Mouse (Mus musculus) frontal cortex, postnatal 10 days (tissue): ENCODE results near the gene Meis2.
A peak's percentile ranks its signal among the peaks of the same experiment; 100 is the strongest.

Experiments used
- DNase-seq, 2 experiments: peaks; one replicate each; pipeline ENCODE4 v3.0.0; 2022; ENCODE audit warnings: low spot score in 2 of 2, mixed read lengths in 1 of 2

Meis2 gene

DNA sequence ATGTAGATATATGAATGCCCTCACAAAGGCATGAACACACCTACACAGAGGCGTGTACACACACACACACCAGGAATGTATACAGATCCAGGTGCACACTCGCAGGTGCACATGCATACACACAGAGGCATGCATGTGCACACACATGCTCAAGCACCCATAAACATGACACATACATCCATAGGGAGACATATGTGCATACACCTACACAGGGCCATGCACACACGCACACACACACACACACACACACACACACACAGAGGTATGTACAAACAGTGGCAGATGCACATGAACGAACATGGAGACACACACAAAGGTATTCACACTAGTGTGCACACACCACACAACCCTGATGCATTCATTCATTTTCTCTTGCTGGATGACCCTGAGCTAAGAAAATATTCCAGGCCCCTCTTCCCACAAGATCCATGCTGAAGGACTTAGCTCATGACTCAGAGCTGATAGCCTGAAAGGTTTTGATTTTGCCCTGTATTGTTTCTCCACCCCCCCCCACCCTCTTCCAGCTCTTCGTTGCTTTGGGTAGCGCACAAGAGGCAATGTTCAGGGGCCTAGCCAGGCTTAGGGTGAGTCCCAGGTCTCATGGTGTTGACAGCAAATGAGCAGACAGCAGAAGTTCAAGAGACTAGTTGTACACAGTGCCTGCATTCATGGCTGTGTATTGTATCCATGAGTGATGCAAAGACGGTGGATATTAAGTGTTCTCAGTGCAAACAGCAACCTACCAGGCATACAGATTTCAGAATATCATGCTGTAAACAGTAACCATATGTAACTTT lies 116.8 kb downstream of the Meis2 start:
- DNase-seq = no peak

DNA sequence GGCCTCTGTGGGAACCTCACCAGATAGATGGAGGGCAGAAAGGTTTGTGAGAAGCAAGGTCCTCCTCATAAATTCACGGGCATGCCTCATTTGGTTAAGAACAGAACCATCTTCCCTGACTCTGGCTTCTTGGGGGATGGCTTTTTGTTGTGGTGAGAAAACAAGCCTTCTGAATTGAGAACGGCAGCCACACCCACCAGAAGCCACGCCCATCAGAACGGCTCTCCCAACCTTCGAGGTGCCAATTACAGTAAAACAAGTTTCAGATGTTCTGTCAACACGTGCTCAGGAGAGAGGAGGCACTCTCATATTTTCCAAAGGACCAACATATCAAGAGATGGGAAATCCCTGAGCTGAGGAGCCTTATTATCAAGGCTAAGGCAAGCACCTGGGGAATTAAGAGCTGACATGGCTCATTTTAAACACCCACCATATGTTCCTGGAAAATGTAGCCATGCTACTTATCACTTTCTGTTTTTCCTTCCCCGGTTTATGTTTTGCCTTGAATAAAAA lies 117.9 kb downstream of the Meis2 start:
- no peak for DNase-seq

DNA sequence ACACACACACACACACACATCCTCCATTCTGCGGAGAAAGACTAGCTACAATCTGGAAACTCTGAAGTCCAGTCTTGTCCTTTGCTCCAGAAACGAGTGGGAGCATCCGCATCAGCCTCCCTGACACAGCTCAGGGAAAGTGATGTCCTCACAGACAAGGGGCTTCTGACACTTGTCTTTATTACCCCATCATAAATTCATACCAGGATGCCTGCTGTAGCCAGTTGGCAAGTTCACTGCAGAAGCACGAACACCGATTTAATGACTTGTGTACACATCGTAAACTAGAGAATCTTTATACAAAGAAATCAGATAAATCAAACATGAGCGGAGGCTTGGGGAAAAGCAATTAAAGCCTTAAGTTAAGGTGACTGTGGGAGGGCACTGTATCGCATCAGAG lies 122.6 kb downstream of the Meis2 start:
- DNase-seq = no peak

DNA sequence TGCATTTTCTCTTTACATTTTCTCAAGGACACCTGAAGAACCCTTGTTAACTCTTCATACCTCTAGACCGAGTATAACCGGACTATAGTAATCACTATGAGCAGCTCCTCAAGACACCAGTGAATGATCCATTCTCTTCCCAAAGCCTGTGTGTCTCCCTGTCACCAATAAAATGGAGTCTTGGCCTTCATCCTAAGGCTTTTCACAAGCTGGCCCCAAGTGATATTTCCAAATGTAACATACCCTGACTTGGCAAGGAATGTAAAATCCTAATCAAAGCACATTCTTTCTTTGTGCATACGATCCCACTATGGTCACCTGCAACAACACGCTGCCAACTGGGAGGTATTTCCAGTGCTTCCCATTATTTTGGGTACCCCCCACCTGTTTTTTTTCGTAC lies 125.8 kb downstream of the Meis2 start:
- no peak for DNase-seq

DNA sequence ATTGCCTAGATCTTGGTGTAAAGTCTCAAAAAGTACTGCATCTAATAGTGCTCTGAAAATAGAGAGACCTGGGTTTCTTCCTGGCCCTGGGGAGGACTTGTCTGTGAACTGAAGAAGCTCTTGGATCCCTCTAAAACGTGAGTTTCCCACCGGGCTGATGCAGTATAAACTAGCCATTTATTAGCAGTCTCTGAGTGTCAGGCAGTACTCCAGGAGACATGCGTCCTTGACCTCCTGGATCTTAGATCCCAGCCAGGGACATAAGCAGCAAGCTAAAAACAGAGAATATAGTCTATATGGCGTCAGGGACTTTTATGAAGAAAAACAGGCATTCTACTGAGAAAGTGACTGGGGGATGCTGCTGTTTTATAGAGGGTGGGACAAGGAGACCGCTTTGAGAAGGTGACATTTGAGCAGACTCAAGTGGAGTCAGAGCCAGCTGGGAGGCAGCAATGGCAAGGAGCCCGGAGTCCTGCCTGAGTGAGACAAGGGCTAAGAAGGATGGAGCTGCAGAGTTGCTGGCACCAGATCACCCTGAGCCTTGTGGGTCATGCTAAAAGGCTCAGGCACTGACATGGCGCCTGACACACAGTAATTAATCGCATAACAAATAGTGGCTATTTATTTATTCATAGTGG lies 126.6 kb downstream of the Meis2 start:
- DNase-seq = peak; percentile 34 to 58

DNA sequence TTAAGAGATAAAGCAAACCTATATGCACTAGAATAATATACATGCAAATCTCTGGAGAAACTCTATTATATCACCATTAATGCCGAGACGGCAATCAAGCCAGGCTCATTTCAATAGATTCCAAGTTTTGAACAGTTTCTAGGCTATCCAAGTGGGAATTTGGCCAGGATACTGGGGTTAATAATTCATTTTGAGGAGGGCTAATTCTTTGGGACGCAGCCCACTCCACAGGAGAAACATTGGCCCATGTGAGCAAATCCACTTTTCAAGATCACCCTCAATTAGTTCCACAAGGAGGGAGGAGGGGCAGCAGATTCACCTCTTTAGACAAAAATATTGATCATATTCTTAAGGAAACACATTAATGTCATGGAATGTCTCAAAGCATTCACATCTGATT lies 127.3 kb downstream of the Meis2 start:
- DNase-seq = no peak

DNA sequence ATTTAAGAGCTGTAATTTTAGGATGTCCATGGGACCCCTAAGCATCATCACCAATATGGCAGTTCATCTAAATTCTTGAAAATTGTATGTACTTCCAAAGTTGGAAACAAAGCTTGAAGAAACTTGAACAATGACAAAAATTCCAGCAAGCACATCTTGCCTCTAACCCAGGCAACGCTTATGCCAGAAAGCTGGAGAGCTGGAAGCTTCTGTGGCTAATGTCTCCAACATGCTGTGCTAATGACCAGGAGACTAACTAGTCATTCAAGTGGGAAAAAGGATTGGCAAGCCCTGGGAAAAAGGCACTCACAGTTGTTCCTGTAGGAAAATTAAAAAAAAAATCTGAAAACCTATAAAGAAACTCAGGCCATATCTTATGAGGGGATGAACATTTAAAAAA lies 127.7 kb downstream of the Meis2 start:
- no peak for DNase-seq

DNA sequence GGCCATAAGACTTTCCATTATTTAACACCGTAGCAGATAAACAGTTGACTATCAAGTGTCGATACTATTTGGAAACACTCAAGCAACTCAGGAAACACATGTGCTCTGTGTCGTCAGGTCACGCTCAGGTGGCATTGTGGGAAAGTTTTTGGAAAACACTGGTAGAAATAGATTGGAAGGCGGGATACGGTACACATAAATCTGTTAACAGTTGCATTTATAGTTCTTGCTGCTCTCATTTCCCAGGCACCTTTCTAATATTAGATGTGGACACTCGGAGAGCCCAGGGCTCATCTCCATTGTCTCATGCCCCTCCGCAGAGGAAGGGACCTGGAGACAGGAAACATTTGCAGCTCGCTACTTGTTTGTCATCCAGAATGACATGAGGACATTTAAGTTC lies 128.9 kb downstream of the Meis2 start:
- DNase-seq = no peak

DNA sequence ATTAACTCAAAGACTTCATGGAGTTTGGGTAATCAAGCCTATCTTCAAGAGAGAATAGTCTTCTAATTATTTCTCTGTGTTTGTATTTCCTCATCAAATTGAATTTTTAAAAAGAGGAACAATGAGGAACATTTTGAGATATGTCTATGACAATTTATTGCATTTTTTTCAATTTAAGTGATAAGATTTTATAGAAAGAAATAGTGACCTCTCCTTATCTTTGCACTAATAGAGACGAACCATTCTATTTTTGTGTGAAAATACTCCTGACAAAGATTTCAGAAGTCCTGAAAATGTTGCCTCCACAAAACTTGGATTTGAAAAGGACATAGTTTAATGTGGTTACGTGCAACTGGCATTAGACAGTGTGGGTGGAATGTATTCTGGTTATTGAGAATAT lies 131.3 kb downstream of the Meis2 start:
- no peak for DNase-seq

DNA sequence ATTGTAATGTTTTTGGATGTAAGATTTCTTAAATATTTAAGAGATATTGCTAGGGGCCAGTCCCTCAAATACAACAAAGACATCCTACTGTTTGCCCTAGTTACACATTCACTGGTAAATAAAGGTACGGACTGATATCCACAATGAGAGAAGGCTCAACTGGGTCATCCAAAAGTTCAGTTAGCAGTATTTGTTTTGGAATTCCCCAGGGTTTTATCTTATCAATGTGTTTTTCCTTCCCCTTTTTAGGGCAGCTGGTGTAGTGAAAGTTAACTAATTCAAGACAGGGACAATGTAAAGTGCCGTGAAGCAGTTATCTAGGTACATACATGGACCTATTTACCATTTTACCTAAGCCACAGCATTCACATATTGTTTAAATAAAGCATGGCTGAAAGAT lies 132.4 kb downstream of the Meis2 start:
- DNase-seq = no peak

DNA sequence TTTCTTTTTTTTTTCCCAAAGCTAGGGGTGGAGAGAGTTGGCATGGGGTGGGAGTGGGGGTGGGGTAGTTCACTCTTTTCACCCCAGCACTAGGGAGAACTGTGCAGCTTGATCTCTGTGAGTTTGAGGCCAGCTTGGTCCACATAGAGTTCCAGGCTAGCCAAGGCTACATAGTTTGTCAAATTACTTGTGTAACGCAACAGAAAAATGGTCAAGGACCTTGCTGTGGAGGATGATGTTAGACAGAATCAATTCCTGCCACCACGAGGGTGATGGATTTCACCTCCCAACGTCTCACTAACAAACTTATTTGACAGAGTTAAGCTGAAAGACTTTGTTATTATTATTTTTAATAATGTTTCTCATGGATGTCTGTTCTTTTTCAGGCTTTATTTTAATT lies 139.9 kb downstream of the Meis2 start:
- no peak for DNase-seq

DNA sequence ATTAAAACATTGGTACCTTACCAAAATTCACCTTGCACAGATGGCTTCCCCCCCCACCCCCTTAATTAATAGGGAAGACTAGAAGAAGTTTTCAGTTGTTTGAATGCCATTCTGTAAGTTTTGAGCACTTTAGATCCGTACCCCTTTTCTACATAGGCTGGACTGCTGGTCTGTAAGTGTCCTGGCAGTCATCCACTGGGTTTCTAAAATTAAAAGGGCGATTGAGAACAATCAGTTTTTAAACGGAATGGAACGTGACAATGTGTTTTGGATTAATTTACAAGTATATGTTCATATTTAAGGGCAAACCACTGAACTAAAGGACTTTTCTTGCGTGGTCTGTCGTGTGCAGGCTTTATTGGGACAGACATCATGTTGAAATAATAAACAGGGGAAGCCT lies 141.2 kb downstream of the Meis2 start:
- DNase-seq = no peak

DNA sequence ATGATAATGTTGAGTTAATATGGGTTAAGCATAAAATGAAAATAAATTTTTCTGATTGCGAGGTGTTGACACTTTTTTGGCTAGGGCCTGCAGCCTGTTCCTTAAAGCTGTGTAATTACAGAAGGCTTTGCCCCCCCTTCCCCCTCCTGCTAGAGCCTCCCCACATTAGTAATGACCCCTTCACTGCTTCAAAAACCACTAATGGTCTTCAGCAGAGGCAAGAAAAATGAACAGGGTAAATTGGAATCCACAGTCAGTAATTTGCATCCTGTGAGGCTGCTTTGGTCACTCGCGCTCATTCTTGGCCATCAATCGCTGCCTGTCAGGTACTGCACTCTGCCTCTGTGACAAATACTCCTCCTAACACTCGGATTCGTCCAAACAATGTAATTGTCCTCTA lies 142.4 kb downstream of the Meis2 start:
- no peak for DNase-seq

DNA sequence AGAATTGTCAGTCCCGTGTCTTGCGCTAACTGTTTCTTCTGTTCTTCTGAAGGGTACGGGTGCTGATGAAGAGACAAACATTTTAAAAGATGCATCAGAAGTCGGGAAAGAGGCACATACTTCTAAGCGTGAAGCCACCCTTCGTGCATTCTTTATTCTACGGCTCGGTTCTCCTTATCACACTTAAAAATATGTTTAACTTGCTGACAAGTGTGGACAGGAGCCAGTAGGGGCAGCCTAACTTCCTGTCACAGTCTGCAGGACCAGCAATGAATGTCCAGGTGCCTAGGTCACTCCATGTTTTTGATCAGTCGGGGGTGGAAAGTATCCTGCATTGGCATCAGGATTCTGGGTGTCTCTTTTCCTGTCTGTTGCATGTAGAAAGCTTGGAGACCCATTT lies 144.0 kb downstream of the Meis2 start:
- DNase-seq = no peak

DNA sequence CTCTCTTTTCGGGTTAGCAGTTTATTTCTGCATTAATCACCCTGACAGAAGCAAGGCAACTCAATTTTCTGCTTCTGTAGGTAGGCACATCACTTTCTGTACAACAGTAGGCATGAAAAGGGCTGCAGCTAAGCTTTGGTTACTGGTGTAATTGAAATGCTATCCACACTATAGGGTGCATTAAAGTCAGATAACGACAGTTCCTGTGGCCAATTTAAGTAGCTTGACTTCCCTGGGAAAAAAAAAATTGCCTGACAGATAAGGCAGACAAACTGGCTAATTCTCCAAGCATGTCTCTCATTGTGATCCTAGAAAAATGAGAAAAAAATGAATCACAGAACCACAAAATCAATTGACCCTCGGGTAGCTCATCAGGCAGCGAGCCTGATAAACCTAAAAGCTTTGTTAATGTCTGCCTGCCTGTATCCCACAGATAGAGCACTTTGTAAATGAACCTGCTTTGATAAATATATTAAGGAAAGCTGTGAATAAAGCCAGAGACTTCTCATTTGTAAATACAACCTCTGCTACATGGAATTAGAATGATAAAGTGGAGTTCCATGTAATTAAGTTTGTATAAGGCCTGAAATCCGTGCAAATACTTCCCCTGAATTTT lies 145.2 kb downstream of the Meis2 start:
- DNase-seq = no peak

DNA sequence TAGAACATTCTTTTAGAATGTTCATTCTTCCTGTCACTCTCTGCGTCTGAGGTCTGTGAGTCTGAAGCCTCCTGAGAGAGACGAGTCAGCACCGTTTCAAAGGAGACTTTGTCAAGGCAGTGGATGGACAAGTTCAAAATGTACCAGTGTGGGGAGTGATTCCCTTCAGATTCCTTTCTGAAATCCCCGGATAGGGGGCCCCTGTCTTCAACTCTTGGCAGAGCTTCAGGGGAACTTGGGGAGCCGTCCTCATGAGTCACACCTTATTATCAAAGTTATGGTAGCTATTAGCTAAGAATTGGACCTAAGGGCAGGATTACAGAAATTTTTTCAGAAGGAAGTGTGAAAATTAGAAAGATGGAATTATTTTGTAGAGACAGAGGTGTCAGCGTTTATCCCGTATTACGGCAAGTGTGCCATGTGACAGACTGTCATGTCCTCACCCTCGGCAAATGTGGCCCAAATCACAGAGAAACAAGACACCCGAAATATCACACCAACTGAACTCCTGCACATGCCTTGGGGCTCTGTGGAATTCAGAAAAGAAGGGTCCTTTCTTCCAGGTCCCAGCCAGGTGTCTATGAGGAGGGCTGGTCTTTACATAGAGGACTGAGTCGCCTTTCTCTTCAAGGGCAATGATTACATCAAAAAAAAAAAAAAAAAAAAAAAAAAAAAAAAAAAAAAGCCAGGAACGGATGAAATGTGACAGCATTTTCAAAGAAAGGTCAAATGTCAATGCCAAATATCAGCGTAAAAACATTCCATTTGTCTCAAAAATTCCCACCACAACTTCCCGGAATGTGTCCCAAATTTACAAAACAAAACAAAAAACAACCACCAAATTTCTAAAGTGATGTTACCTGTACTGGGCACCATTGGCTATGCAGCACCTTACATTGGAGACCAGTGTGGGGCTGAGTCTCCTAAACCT lies 146.2 kb downstream of the Meis2 start:
- no peak for DNase-seq

DNA sequence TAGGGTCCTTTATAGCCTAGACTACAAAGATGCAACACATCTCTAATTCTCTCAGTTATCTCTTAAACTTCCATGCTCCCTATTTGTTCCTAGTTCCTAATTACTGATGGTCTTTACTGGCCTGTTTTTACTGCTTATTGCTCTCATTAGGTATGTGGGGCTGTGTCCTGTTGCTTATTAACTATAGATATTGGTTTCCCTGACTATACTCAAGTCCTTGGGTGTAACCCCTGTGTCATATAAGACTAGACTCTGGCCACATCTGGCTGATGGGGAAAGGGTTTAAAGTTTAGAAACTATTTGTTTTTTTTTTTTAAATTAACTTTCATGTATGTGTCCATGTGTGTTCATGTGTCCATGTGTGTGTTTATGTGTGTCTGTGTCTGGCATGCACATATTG lies 147.1 kb downstream of the Meis2 start:
- no peak for DNase-seq

DNA sequence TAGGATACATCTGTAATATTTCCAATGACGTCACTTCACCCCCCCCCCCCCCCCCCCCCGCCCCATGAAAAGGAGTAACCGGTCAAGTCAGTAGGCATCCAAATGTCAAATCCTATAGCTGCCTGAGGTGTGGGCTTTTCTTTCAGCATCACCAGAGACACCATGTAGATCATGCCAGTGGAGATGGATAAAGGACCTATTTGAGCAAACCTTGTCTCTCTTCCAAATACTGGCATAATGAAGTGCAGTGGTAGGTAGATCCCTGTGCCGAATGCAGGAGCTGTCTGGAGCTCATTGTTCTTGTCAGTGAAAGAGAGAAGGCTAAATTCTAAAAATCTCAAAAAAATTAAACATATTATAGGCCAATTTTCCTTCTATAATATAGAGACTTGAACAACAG lies 151.1 kb downstream of the Meis2 start:
- no peak for DNase-seq

DNA sequence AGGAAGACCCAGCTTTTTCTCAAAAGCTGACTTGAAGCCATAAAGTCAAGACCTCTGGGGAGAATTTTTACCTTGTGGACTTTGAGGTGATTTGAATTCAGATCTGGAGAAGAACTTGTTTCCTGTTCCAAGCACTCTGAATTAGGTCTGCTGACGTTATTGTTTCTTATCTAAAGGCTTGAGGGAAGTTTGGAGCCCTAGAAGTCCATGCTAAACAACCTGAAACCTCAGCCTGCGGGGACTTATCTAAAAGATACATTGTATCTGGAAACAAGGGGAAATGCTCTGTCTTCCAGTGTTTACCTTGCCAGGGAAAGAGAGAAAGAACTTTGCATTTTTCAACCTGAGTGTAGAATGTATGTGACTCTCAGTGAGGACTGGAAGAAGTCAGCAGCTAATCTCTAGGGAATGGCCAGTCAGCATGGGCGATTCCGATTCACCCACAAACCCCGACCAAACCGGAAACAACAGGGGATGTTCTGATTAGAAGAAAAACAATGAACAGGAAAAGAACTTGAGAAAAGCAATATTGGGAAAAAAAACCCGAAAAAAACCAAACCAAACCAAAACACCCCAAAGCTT lies 152.6 kb downstream of the Meis2 start:
- no peak for DNase-seq

DNA sequence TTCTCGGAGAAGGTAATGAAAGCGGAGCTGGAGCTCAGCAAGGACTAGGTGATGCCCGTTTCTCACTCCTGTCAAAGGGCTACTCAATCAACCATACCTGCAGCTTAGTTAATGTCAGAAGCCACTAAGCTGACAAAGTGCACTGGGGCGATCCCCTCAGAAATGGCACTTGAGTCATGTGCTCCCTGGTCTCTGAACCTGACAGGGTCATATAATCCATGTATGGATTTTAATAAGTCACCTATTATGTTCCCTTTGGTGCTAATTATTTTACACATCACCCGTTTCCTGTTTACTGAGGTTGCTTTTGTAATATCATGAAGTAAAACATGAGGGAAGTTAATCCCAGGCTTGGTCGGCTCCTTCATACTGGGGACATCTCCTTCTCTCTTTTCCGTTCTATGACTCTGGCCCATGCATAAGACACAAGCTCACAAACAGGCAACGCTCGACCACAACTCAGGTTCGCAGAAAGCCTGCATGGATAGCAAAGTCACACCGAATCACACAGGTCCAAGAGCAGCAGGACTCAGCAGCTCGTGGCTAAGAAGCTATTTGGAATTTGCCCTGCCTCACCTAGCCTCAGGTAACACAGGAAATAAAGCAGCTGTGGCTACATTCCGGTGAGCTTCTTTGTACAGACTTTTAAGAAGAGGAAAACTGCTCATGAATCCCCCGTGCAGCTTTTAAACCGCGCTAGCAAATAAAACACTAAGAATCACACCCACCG lies 153.6 kb downstream of the Meis2 start:
- no peak for DNase-seq

DNA sequence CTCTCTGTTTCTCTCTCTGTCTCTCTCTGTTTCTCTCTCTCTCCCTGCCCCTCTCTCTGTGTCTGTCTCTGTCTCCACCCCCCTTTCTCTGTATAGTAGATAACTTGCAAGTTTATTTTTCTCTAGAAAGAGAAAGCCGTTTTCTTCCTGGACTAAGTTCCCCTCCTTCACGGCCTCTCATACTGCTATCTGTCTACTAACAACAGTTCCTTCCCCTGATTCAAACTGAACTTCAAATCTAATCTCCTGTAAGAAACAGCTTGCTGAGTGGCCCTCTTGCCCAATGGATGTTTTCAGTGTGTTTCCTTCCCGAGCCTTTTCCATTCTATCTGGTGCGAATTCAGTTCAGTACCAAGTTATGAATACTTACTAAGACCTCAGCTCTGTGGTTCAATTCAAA lies 155.4 kb downstream of the Meis2 start:
- DNase-seq = no peak
